Mouse (Mus musculus): ENCODE data around the gene Rab43. TPM values are rescaled to one million over a fixed set of nuclear protein-coding genes. Genes with fewer than 3 reads are reported as not detected.

Gene Rab43
- 14.8 TPM for polyA plus RNA-seq (2012; fragmentation: generic; extraction: Trizol)

DNA sequence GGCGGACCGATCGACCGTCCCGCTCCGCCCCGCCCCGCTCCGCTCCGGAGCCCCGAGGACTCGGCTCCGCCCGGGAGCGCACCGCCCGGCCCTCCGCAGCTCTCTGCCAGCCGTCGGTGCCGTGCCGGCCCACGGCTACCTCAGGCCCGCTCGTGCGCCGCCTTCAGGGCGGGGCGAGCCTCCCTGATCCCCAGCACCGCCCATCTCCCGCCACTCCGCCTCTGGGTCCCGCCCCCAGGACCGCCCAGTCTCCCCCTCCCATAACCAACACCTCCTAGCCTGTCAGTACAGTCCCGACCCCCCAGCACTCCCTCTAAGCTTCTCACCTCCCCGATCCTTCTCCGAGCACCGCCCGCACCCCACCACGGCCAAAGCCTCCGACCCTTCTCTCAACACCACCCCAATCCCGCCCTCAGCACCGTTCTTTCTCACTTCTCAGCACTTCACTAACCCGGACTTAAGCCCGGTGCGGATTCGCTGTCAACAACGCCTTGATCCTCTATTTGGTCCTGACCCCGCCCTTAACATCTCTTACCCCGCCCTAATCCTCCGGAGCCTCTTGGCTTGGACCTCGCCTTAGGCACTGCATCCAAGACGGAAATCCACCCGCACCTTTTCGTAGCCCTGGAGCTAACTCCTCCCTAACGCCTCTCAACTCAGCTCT is at the start of gene Rab43:
Gene Rab43 (minus strand): TSS at position 490 of the 664 bp plus-strand sequence.
- Histone ChIP-seq H3K4me3 (peak within 1 kb of the TSS; percentile 75), H3K27me3 (ENCODE audit: control insufficient read depth, insufficient read depth, insufficient read length) (no peaks in the 10 kb centered on the region), H3K4me2 (ENCODE audit: low read depth) (peak within 1 kb of the TSS; percentile 88), H3K36me3 (ENCODE audit: control insufficient read depth, insufficient read depth) (peaks cover 4% of the 10 kb centered on the region), H3K79me2 (ENCODE audit: control insufficient read depth, insufficient read depth) (no peaks in the 10 kb centered on the region), H3ac (ENCODE audit: control insufficient read depth, insufficient read length) (peak within 1 kb of the TSS; percentile 59)
- no peak for TF ChIP-seq E2F4 (IDR thresholded peaks at IDR 0.05; ENCODE audit: insufficient read depth)
- no peak for TF ChIP-seq TCF3 (IDR thresholded peaks at IDR 0.05; ENCODE audit: insufficient read length, low read depth)
- TF ChIP-seq POLR2A (IDR thresholded peaks at IDR 0.05; ENCODE audit: insufficient read length, low read depth), result peak; percentile 93
- TF ChIP-seq USF1 (IDR thresholded peaks at IDR 0.05; ENCODE audit: low read depth), result no peak
- TF ChIP-seq REST (IDR thresholded peaks at IDR 0.05; ENCODE audit: insufficient read depth, insufficient read length), result no peak
- TF ChIP-seq MYOG (IDR thresholded peaks at IDR 0.05; ENCODE audit: control insufficient read depth in 1 of 3, insufficient read depth in 1 of 3, insufficient read length in 2 of 3, low read depth in 2 of 3), result peak in 1 of 3 experiments; percentile 36
- TF ChIP-seq SRF (IDR thresholded peaks at IDR 0.05; ENCODE audit: control insufficient read depth, insufficient read length, low read depth), result no peak
- peak in 1 of 3 experiments; percentile 5 for TF ChIP-seq MYOD1 (IDR thresholded peaks at IDR 0.05; ENCODE audit: control insufficient read depth in 1 of 3, insufficient read length in 2 of 3, low read depth in 2 of 3)
- TF ChIP-seq TCF12 (IDR thresholded peaks at IDR 0.05; ENCODE audit: insufficient read depth, poor library complexity, severe bottlenecking), result no peak
- peak; percentile 89 for TF ChIP-seq POLR2AphosphoS2 (IDR thresholded peaks at IDR 0.05; ENCODE audit: insufficient read length, low read depth)
- no peak for TF ChIP-seq MAX (IDR thresholded peaks at IDR 0.05; ENCODE audit: low read depth)
- no peak for TF ChIP-seq CEBPB (IDR thresholded peaks at IDR 0.05; ENCODE audit: insufficient read depth, poor library complexity, severe bottlenecking)

DNA sequence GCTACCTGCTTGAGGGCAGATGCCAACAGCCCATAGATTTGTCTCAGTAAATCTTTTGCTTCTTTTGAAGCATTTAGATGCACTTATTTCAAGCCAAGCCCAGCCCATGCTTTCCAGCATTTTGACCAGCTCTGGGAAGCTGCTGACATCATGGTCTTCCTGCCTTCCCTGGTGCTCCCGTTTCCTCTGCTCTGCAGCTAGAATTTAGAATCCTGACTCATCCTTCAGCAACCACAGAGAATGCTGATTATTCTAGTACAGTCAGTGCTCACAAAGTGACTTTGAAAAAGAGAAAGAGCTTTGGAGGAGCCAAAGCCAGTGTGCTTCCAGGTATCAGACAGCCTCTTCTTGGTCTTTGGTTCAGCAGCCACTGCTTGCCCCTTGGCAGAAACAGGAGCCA is 45.1 kb upstream of the Rab43 start:
- Histone ChIP-seq H3K27me3 (ENCODE audit: control insufficient read depth, insufficient read depth, insufficient read length) (no peaks in the 10 kb centered on the region), H3ac (ENCODE audit: control insufficient read depth, insufficient read length) (no peak overlapping the region), H3K4me2 (ENCODE audit: low read depth) (peak overlapping the region; percentile 77), H3K36me3 (ENCODE audit: control insufficient read depth, insufficient read depth) (no peaks in the 10 kb centered on the region), H3K4me3 (no peak overlapping the region), H3K79me2 (ENCODE audit: control insufficient read depth, insufficient read depth) (no peaks in the 10 kb centered on the region)
- TF ChIP-seq TCF12 (IDR thresholded peaks at IDR 0.05; ENCODE audit: insufficient read depth, poor library complexity, severe bottlenecking) (no peak), SRF (IDR thresholded peaks at IDR 0.05; ENCODE audit: control insufficient read depth, insufficient read length, low read depth) (no peak), CEBPB (IDR thresholded peaks at IDR 0.05; ENCODE audit: insufficient read depth, poor library complexity, severe bottlenecking) (no peak), REST (IDR thresholded peaks at IDR 0.05; ENCODE audit: insufficient read depth, insufficient read length) (no peak), TCF3 (IDR thresholded peaks at IDR 0.05; ENCODE audit: insufficient read length, low read depth) (no peak), E2F4 (IDR thresholded peaks at IDR 0.05; ENCODE audit: insufficient read depth) (no peak), POLR2A (IDR thresholded peaks at IDR 0.05; ENCODE audit: insufficient read length, low read depth) (no peak), USF1 (IDR thresholded peaks at IDR 0.05; ENCODE audit: low read depth) (no peak), MYOD1 (IDR thresholded peaks at IDR 0.05; ENCODE audit: control insufficient read depth in 1 of 3, insufficient read length in 2 of 3, low read depth in 2 of 3) (no peak), MAX (IDR thresholded peaks at IDR 0.05; ENCODE audit: low read depth) (no peak), MYOG (IDR thresholded peaks at IDR 0.05; ENCODE audit: control insufficient read depth in 1 of 3, insufficient read depth in 1 of 3, insufficient read length in 2 of 3, low read depth in 2 of 3) (no peak), POLR2AphosphoS2 (IDR thresholded peaks at IDR 0.05; ENCODE audit: insufficient read length, low read depth) (no peak)

DNA sequence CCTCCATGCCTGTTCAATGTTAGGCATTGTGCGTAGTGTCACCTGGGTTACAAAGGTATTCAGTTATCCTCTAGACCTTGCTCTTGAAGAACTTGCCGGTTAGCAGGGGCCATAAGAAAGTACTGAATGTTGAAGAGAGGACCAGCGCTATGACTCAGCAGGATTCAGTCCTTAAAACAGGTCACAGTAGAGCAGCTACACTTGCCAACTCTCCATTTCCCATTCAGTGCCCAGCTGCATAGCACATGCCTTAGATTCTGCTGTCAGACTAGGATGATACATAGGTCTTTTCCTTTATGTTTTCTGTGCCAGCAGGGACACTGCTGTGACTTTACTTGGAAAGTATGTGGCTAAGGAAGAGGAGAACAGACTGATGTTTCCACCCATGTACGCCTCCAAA is 41.5 kb upstream of the Rab43 start:
- Histone ChIP-seq H3K4me2 (ENCODE audit: low read depth) (no peak overlapping the region), H3ac (ENCODE audit: control insufficient read depth, insufficient read length) (no peak overlapping the region), H3K79me2 (ENCODE audit: control insufficient read depth, insufficient read depth) (peaks cover 25% of the 10 kb centered on the region), H3K4me3 (no peak overlapping the region), H3K36me3 (ENCODE audit: control insufficient read depth, insufficient read depth) (no peaks in the 10 kb centered on the region), H3K27me3 (ENCODE audit: control insufficient read depth, insufficient read depth, insufficient read length) (no peaks in the 10 kb centered on the region)
- no peak for TF ChIP-seq USF1 (IDR thresholded peaks at IDR 0.05; ENCODE audit: low read depth)
- no peak for TF ChIP-seq CEBPB (IDR thresholded peaks at IDR 0.05; ENCODE audit: insufficient read depth, poor library complexity, severe bottlenecking)
- TF ChIP-seq MYOD1 (IDR thresholded peaks at IDR 0.05; ENCODE audit: control insufficient read depth in 1 of 3, insufficient read length in 2 of 3, low read depth in 2 of 3), result no peak
- TF ChIP-seq E2F4 (IDR thresholded peaks at IDR 0.05; ENCODE audit: insufficient read depth), result no peak
- TF ChIP-seq POLR2AphosphoS2 (IDR thresholded peaks at IDR 0.05; ENCODE audit: insufficient read length, low read depth), result no peak
- TF ChIP-seq MYOG (IDR thresholded peaks at IDR 0.05; ENCODE audit: control insufficient read depth in 1 of 3, insufficient read depth in 1 of 3, insufficient read length in 2 of 3, low read depth in 2 of 3), result no peak
- TF ChIP-seq TCF3 (IDR thresholded peaks at IDR 0.05; ENCODE audit: insufficient read length, low read depth), result no peak
- no peak for TF ChIP-seq MAX (IDR thresholded peaks at IDR 0.05; ENCODE audit: low read depth)
- TF ChIP-seq POLR2A (IDR thresholded peaks at IDR 0.05; ENCODE audit: insufficient read length, low read depth), result no peak

DNA sequence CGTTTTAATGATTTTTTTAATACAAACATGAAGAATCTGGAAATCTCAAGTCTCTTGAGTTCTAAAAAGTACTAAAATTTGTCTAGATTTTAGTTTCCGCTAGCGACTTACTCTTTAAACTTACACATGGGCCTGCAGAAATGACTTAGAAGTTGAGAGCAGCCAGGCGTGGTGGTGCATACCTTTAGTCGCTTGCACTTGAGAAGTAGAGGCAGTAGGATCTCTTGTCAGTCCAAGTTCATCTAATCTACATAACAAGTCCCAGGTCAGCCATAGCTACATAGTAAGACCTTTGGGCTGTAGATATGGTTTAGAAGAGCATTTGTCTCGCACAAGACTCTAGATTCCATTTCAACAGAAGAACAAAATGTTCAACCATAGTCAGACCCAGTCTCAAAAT is 39.9 kb upstream of the Rab43 start:
- H3K36me3 ChIP-seq (ENCODE audit: control insufficient read depth, insufficient read depth), result no peaks in the 10 kb centered on the region
- H3ac ChIP-seq (ENCODE audit: control insufficient read depth, insufficient read length), result no peak overlapping the region
- peak overlapping the region; percentile 83 for H3K4me3 ChIP-seq
- TF ChIP-seq MAX (IDR thresholded peaks at IDR 0.05; ENCODE audit: low read depth) (no peak), POLR2A (IDR thresholded peaks at IDR 0.05; ENCODE audit: insufficient read length, low read depth) (no peak), MYOG (IDR thresholded peaks at IDR 0.05; ENCODE audit: control insufficient read depth in 1 of 3, insufficient read depth in 1 of 3, insufficient read length in 2 of 3, low read depth in 2 of 3) (no peak), POLR2AphosphoS2 (IDR thresholded peaks at IDR 0.05; ENCODE audit: insufficient read length, low read depth) (no peak), USF1 (IDR thresholded peaks at IDR 0.05; ENCODE audit: low read depth) (no peak), MYOD1 (IDR thresholded peaks at IDR 0.05; ENCODE audit: control insufficient read depth in 1 of 3, insufficient read length in 2 of 3, low read depth in 2 of 3) (no peak), REST (IDR thresholded peaks at IDR 0.05; ENCODE audit: insufficient read depth, insufficient read length) (no peak), E2F4 (IDR thresholded peaks at IDR 0.05; ENCODE audit: insufficient read depth) (no peak), CEBPB (IDR thresholded peaks at IDR 0.05; ENCODE audit: insufficient read depth, poor library complexity, severe bottlenecking) (no peak), TCF12 (IDR thresholded peaks at IDR 0.05; ENCODE audit: insufficient read depth, poor library complexity, severe bottlenecking) (no peak), TCF3 (IDR thresholded peaks at IDR 0.05; ENCODE audit: insufficient read length, low read depth) (no peak), SRF (IDR thresholded peaks at IDR 0.05; ENCODE audit: control insufficient read depth, insufficient read length, low read depth) (no peak)
- peaks cover 40% of the 10 kb centered on the region for H3K79me2 ChIP-seq (ENCODE audit: control insufficient read depth, insufficient read depth)
- H3K4me2 ChIP-seq (ENCODE audit: low read depth), result peak overlapping the region; percentile 92
- H3K27me3 ChIP-seq (ENCODE audit: control insufficient read depth, insufficient read depth, insufficient read length), result no peaks in the 10 kb centered on the region

Data from myocyte (in vitro differentiated cells).